Mouse (Mus musculus) lung, postnatal 0 days (tissue): ENCODE measurements around the gene Dppa5a.
"Not testable (repeated sequence)": the region's sequence is repeated elsewhere in the genome, so short reads cannot be mapped to it uniquely, and the experiment has no call there.

ENCODE experiments used
- CTCF ChIP-seq: IDR thresholded peaks from 2 replicates; pipeline ENCODE4 v1.5.1; 2016; ENCODE audit warnings: antibody characterized with exemption, mild to moderate bottlenecking
- EP300 ChIP-seq: IDR thresholded peaks from 2 replicates; pipeline ENCODE4 v1.6.1; 2016; ENCODE audit warnings: antibody characterized with exemption, mild to moderate bottlenecking, control low read depth

DNA sequence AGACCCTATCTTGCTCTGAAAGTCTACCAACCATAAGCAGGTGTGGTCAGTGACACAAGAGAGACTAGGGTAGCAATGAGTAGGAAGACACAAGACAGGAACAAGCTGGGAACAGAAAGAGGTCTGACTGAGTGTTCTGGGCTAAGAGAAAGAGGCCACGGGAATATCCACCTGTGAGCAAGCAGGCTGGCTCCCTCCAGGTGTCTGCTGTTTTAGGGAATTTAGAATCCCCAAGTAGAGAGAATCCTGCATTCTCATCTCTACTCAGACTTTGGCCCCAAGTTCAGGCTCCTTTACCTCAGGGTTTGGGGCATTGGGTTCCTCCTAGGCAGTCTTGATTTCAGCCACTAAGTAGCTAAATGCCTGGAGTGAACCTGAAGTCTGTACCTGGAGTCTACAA lies 40.7 kb downstream of the Dppa5a start, which contains the start of gene Omt2b:
- not testable (repeated sequence) for TF ChIP-seq CTCF, EP300
